Mouse (Mus musculus): ENCODE measurements around the gene Cd47. TPM values are rescaled to one million over a fixed set of nuclear protein-coding genes. Genes with fewer than 3 reads are reported as not detected.
A peak's percentile ranks its signal among the peaks of the same experiment; 100 is the strongest.

Cd47 gene
- polyA plus RNA-seq, 1 experiment from 2014 or later, result 40.0 TPM

GRCm38 (mm10) chr16:49915532-49916476, 115.5 kb downstream of the Cd47 start:
- Histone ChIP-seq H3K27ac (no peak overlapping the region), H3K4me2 (no peak overlapping the region), H3K9ac (replicated peaks) (no peak overlapping the region), H3K4me3 (replicated peaks) (no peak overlapping the region), H3K4me1 (replicated peaks) (no peaks in the 10 kb centered on the region; the same call in 1 of the 2 replicates), H3K9me3 (no peaks in the 10 kb centered on the region), H3K36me3 (peaks cover 3% of the 10 kb centered on the region; the same call in 1 of the 2 replicates), H3K27me3 (no peaks in the 10 kb centered on the region)
- 69% methylated on average over 11 of the region's 11 CpGs for WGBS
- ATAC-seq (ENCODE audit: insufficient number of reproducible peaks, insufficient read depth, low FRiP score, low TSS enrichment, low read depth), result no peak

GRCm38 (mm10) chr16:49920191-49920590, 119.9 kb downstream of the Cd47 start:
- Histone ChIP-seq H3K27ac (no peak overlapping the region), H3K9me3 (no peaks in the 10 kb centered on the region), H3K4me2 (no peak overlapping the region), H3K4me3 (replicated peaks) (no peak overlapping the region), H3K4me1 (replicated peaks) (peaks cover 21% of the 10 kb centered on the region), H3K36me3 (no peaks in the 10 kb centered on the region), H3K27me3 (no peaks in the 10 kb centered on the region), H3K9ac (replicated peaks) (no peak overlapping the region)
- 83% methylated on average over 10 of the region's 10 CpGs for WGBS
- no peak for ATAC-seq (ENCODE audit: insufficient number of reproducible peaks, insufficient read depth, low FRiP score, low TSS enrichment, low read depth)

- Histone ChIP-seq H3K4me3 (replicated peaks) (no peak overlapping the region), H3K9ac (replicated peaks) (no peak overlapping the region), H3K4me2 (no peak overlapping the region), H3K4me1 (replicated peaks) (peaks cover 22% of the 10 kb centered on the region), H3K27ac (no peak overlapping the region), H3K9me3 (no peaks in the 10 kb centered on the region), H3K27me3 (peaks cover 4% of the 10 kb centered on the region; the same call in 1 of the 2 replicates), H3K36me3 (no peaks in the 10 kb centered on the region)
- ATAC-seq (ENCODE audit: insufficient number of reproducible peaks, insufficient read depth, low FRiP score, low TSS enrichment, low read depth), result no peak
- 81% methylated on average over 6 of the region's 6 CpGs for WGBS
Observed at GRCm38 (mm10) chr16:49921677-49922076, 121.3 kb downstream of the Cd47 start.

- Histone ChIP-seq H3K4me3 (replicated peaks) (no peak overlapping the region), H3K9me3 (no peaks in the 10 kb centered on the region), H3K4me2 (no peak overlapping the region), H3K9ac (replicated peaks) (no peak overlapping the region), H3K27ac (no peak overlapping the region), H3K4me1 (replicated peaks) (peaks cover 22% of the 10 kb centered on the region), H3K27me3 (peaks cover 5% of the 10 kb centered on the region; the same call in 1 of the 2 replicates), H3K36me3 (no peaks in the 10 kb centered on the region)
- 65% methylated on average over 11 of the region's 11 CpGs for WGBS
- no peak for ATAC-seq (ENCODE audit: insufficient number of reproducible peaks, insufficient read depth, low FRiP score, low TSS enrichment, low read depth)
Observed at GRCm38 (mm10) chr16:49922098-49922497, 121.8 kb downstream of the Cd47 start.

- Histone ChIP-seq H3K4me1 (replicated peaks) (peaks cover 22% of the 10 kb centered on the region), H3K9ac (replicated peaks) (no peak overlapping the region), H3K4me2 (no peak overlapping the region), H3K27ac (peak overlapping the region; percentile 51), H3K27me3 (peaks cover 5% of the 10 kb centered on the region; the same call in 1 of the 2 replicates), H3K4me3 (replicated peaks) (no peak overlapping the region), H3K36me3 (no peaks in the 10 kb centered on the region), H3K9me3 (no peaks in the 10 kb centered on the region)
- 30% methylated on average over 9 of the region's 9 CpGs for WGBS
- peak; percentile 81 for ATAC-seq (ENCODE audit: insufficient number of reproducible peaks, insufficient read depth, low FRiP score, low TSS enrichment, low read depth)
Observed at GRCm38 (mm10) chr16:49923720-49924119, 123.4 kb downstream of the Cd47 start.

GRCm38 (mm10) chr16:49924941-49925340, 124.6 kb downstream of the Cd47 start:
- Histone ChIP-seq H3K9ac (replicated peaks) (no peak overlapping the region), H3K4me1 (replicated peaks) (peaks cover 22% of the 10 kb centered on the region), H3K4me3 (replicated peaks) (no peak overlapping the region), H3K36me3 (no peaks in the 10 kb centered on the region), H3K27me3 (peaks cover 5% of the 10 kb centered on the region; the same call in 1 of the 2 replicates), H3K27ac (no peak overlapping the region), H3K4me2 (no peak overlapping the region), H3K9me3 (no peaks in the 10 kb centered on the region)
- no peak for ATAC-seq (ENCODE audit: insufficient number of reproducible peaks, insufficient read depth, low FRiP score, low TSS enrichment, low read depth)
- WGBS, result 81% methylated on average over 1 of the region's 1 CpGs

DNA sequence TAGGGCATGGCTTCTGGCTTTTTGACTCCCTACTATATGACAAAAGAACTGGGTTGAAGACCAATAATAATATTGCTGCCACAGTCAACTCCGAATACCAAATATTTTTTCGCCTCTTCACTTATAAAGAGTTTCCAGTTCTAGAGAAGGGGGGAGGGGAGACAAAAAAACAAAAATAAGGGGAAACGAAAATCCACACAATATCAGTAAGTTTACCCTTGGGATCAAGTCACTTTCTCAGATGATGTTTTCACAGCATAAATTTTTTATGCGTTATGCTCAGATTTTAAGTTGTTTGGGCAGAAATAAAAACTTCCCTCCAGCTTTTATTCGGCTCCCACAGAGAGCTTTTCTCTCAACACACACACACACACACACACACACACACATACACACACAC, 132.9 kb downstream of the Cd47 start:
- no peak for ATAC-seq (ENCODE audit: insufficient number of reproducible peaks, insufficient read depth, low FRiP score, low TSS enrichment, low read depth)
- Histone ChIP-seq H3K9ac (replicated peaks) (no peak overlapping the region), H3K9me3 (no peaks in the 10 kb centered on the region), H3K27me3 (no peaks in the 10 kb centered on the region), H3K4me3 (replicated peaks) (no peak overlapping the region), H3K36me3 (no peaks in the 10 kb centered on the region), H3K4me1 (replicated peaks) (peaks cover 11% of the 10 kb centered on the region), H3K4me2 (no peak overlapping the region), H3K27ac (no peak overlapping the region)
- 76% methylated on average over 5 of the region's 5 CpGs for WGBS

GRCm38 (mm10) chr16:49936008-49936443, 135.7 kb downstream of the Cd47 start:
- H3K4me3 ChIP-seq (replicated peaks), result no peak overlapping the region
- no peak overlapping the region for H3K9ac ChIP-seq (replicated peaks)
- H3K27me3 ChIP-seq, result no peaks in the 10 kb centered on the region
- H3K4me1 ChIP-seq (replicated peaks), result peaks cover 11% of the 10 kb centered on the region
- H3K36me3 ChIP-seq, result no peaks in the 10 kb centered on the region
- no peak overlapping the region for H3K4me2 ChIP-seq
- H3K27ac ChIP-seq, result no peak overlapping the region
- 81% methylated on average over 6 of the region's 6 CpGs for whole genome bisulfite sequencing
- H3K9me3 ChIP-seq, result peaks cover 5% of the 10 kb centered on the region; the same call in 1 of the 2 replicates
- no peak for ATAC-seq (ENCODE audit: insufficient number of reproducible peaks, insufficient read depth, low FRiP score, low TSS enrichment, low read depth)

DNA sequence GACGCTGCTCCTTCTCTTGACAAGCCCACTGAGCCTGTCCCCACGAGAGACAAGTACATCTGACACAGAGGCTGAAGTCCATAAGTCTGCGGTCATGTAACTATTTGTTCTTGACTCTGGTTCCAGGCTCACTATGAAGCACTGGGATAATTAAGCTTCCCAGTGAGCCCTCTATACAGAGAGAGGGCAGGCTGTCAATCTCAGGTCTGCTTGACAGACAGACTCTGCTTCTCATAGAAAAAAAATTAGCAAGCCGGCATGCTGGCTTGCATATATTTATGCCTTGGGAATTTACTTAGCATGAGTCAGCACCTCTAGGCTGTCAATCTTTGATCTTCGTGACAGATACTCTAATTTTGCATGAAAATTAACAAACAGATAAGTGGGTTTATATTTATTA, 136.5 kb downstream of the Cd47 start:
- Histone ChIP-seq H3K4me2 (no peak overlapping the region), H3K9ac (replicated peaks) (no peak overlapping the region), H3K9me3 (peaks cover 5% of the 10 kb centered on the region; the same call in 1 of the 2 replicates), H3K27ac (no peak overlapping the region), H3K36me3 (no peaks in the 10 kb centered on the region), H3K27me3 (no peaks in the 10 kb centered on the region), H3K4me1 (replicated peaks) (peaks cover 11% of the 10 kb centered on the region), H3K4me3 (replicated peaks) (no peak overlapping the region)
- WGBS, result 66% methylated on average over 5 of the region's 5 CpGs
- ATAC-seq (ENCODE audit: insufficient number of reproducible peaks, insufficient read depth, low FRiP score, low TSS enrichment, low read depth), result no peak

DNA sequence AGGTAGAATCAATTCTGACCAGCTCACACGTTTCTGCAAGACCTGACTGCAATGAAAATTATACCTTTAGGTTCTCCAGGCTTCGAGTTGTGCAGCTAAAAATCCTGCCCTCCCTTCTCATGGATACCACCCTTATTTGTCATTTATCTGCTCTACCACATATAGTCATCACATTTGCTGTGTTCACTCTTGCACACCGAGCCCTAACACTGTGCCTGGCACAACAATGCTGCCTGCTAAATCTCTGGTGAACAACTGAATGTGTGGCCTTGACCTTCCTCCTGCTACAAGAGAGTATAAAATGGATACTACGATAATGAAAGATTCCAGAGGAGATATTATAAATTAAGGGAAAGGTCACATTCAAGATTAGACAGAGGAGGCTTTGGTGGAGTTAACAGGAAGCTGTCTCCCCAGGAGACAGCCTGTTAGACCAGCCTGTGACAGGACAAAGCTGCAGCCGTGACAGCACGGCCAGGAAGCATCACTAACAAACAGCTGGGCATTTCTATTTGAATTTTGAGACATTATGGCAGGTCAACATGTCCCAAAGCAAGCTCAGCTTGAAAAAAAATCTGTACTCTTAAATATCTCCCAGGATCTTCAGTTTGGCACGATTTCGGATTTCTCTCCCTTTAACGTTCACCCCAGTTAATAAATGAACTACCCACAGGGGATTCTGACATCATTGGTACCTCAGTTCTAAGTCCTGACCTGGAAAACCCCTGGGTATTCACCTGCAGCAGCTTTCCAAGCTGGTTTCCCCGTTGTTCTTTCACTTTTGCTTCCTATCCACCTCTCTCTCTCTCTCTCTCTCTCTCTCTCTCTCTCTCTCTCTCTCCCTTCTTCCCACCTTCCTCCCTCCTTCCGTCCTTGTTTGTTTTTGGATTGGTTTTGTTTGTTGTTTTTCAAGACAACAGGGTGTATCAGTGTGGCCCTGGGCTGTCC, 137.2 kb downstream of the Cd47 start:
- Histone ChIP-seq H3K36me3 (no peaks in the 10 kb centered on the region), H3K9ac (replicated peaks) (no peak overlapping the region), H3K4me1 (replicated peaks) (peaks cover 11% of the 10 kb centered on the region), H3K4me2 (no peak overlapping the region), H3K27me3 (no peaks in the 10 kb centered on the region), H3K27ac (no peak overlapping the region), H3K4me3 (replicated peaks) (no peak overlapping the region), H3K9me3 (peaks cover 5% of the 10 kb centered on the region; the same call in 1 of the 2 replicates)
- 44% methylated on average over 11 of the region's 11 CpGs for WGBS
- no peak for ATAC-seq (ENCODE audit: insufficient number of reproducible peaks, insufficient read depth, low FRiP score, low TSS enrichment, low read depth)
